Mouse (Mus musculus): Measurements from ENCODE around the gene Gm281.

DNA sequence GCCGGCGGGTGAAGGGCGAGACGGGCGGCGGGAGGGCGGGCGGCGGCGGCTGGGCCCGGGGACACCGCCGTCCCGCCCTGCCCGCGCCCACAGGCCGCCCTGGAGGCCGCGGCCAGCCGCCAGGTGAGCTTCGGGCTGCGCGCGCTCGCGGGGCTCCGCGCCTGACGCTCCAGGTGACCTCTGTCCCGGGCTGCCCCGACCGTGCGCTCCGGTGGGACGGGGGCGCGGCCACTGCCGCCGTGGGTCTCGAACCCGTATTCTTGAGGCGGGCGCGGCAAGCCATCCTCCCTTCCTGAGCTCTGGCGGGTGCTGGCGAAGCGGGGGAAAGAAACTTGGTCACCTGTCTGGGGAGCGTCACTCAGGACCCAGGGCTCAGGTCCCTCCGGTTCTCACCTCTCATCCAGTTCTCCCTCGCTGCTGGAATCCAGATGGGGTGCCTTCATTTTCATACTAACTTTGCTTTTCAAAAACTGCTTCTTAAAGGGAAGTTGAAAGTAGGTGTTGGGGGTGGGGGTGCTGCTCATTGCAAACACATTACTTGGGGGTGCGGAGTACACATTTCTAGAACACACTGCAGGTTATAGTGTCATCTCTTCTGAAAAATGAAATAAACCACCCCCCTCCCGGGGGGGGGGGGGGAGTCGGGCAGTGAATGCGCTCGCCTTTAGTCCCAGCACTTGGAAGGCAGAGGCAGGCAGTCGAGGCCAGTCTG is 47.3 kb upstream of the Gm281 start, which contains the start of the genes Atxn7 and Thoc7:
- TF ChIP-seq POLR2A (IDR thresholded peaks at IDR 0.05; ENCODE audit: borderline replicate concordance, low read depth, low read length), result no peak
- no peak for TF ChIP-seq CTCF (IDR thresholded peaks at IDR 0.05; ENCODE audit: low read depth, low read length)

All from bone marrow macrophage, adult 2 months (primary cell).